Comparison of ENCODE assay signal across 9 mouse cellular contexts in genomic region chr2:157058342-157058998, GRCm38 (mm10). TPM values are rescaled to one million over a fixed set of nuclear protein-coding genes. Genes with fewer than 3 reads are reported as not detected.
DNase-seq lines count a peak whose midpoint lies in the region; ATAC-seq and TF ChIP-seq lines count a peak whose summit lies in the region.
"Had no signal": no experiment of that assay in that cellular context is flagged by ENCODE, and none has a peak within 500 bp of the region (broad histone marks: within the 10 kb centered on the region; RNA-seq: fewer than 3 reads in every experiment).

No protein-coding gene starts in this region.

- WGBS in forebrain, embryonic 12.5 days, result 4% methylated on average over 18 of the region's 18 CpGs
- WGBS in hindbrain, embryonic 10.5 days, result 12% methylated on average over 18 of the region's 18 CpGs
- WGBS in stomach, embryonic 16.5 days, result 11% methylated on average over 18 of the region's 18 CpGs

- peak; percentile 73 to 83 for DNase-seq in urinary bladder, postnatal 4 days (ENCODE audit: low spot score in 2 of 2)
- no peak for DNase-seq in urinary bladder, postnatal 10 days (ENCODE audit: low spot score)
- peak; percentile 87 for DNase-seq in hindbrain, embryonic 10.5 days (ENCODE audit: low spot score)
- DNase-seq in left cerebral cortex, adult 2 months (ENCODE audit: extremely low spot score in 1 of 2, low spot score in 2 of 2), result peak; percentile 66 to 81
- peak; percentile 83 for DNase-seq in mesoderm, embryonic 11.5 days (ENCODE audit: low read depth, low spot score)
- DNase-seq in B cell, adult 2 months, result no peak

- ATAC-seq in forebrain, embryonic 12.5 days (ENCODE audit: low FRiP score), result peak; percentile 93
- peak; percentile 90 for ATAC-seq in stomach, embryonic 16.5 days (ENCODE audit: insufficient read depth, low FRiP score)

- no peaks in the 10 kb centered on the region for H3K27me3 ChIP-seq in forebrain, embryonic 12.5 days
- H3K27me3 ChIP-seq in hindbrain, embryonic 10.5 days (ENCODE audit: insufficient read depth, poor library complexity, severe bottlenecking), result no peaks in the 10 kb centered on the region
- no peaks in the 10 kb centered on the region for H3K27me3 ChIP-seq in stomach, embryonic 16.5 days (ENCODE audit: control insufficient read depth, insufficient read depth, low read length)

- H3K9me3 ChIP-seq in forebrain, embryonic 12.5 days, result no peaks in the 10 kb centered on the region
- no peaks in the 10 kb centered on the region for H3K9me3 ChIP-seq in hindbrain, embryonic 10.5 days
- no peaks in the 10 kb centered on the region for H3K9me3 ChIP-seq in stomach, embryonic 16.5 days (replicated peaks; ENCODE audit: control insufficient read depth, low read length)

- peak overlapping the region; percentile 19 for H3K4me3 ChIP-seq in forebrain, embryonic 12.5 days (replicated peaks)
- H3K4me3 ChIP-seq in hindbrain, embryonic 10.5 days, result peak overlapping the region; percentile 36
- H3K4me3 ChIP-seq in left cerebral cortex, adult 2 months, result peak overlapping the region; percentile 0; the same call in 1 of the 2 replicates
- peak overlapping the region; percentile 26; the same call in 1 of the 2 replicates for H3K4me3 ChIP-seq in stomach, embryonic 16.5 days (replicated peaks; ENCODE audit: low read length)

- H3K4me1 ChIP-seq in forebrain, embryonic 12.5 days, result peaks cover 42% of the 10 kb centered on the region
- peaks cover 48% of the 10 kb centered on the region for H3K4me1 ChIP-seq in hindbrain, embryonic 10.5 days (replicated peaks)
- H3K4me1 ChIP-seq in stomach, embryonic 16.5 days (ENCODE audit: control insufficient read depth, insufficient read depth, low read length), result peaks cover 31% of the 10 kb centered on the region

- intact Hi-C loops in left cerebral cortex, adult 2 months (cut with DNase I), result loop anchor here (2.0 kb wide), 1 partner anchor 18 kb away; no protein-coding TSS in a partner anchor

- no peak for TF ChIP-seq CTCF in left cerebral cortex, adult 2 months (IDR thresholded peaks at IDR 0.05)

- peak overlapping the region; percentile 48 for H3K4me2 ChIP-seq in forebrain, embryonic 12.5 days
- peak overlapping the region; percentile 47 for H3K4me2 ChIP-seq in stomach, embryonic 16.5 days (ENCODE audit: low read depth, low read length)

- H3K27ac ChIP-seq in forebrain, embryonic 12.5 days, result peak overlapping the region; percentile 94
- peak overlapping the region; percentile 93 for H3K27ac ChIP-seq in hindbrain, embryonic 10.5 days
- peak overlapping the region; percentile 80 for H3K27ac ChIP-seq in left cerebral cortex, adult 2 months
- H3K27ac ChIP-seq in stomach, embryonic 16.5 days (ENCODE audit: low read length), result peak overlapping the region; percentile 81

- H3K9ac ChIP-seq in forebrain, embryonic 12.5 days, result peak overlapping the region; percentile 47; the same call in 1 of the 2 replicates
- peak overlapping the region; percentile 62 for H3K9ac ChIP-seq in stomach, embryonic 16.5 days (ENCODE audit: low read length)

- peaks cover 53% of the 10 kb centered on the region for H3K36me3 ChIP-seq in forebrain, embryonic 12.5 days (replicated peaks)
- H3K36me3 ChIP-seq in hindbrain, embryonic 10.5 days, result peaks cover 80% of the 10 kb centered on the region
- H3K36me3 ChIP-seq in stomach, embryonic 16.5 days (ENCODE audit: control insufficient read depth, insufficient read depth, low read length), result 0 out of 2 replicates have a peak, but pooled peaks cover 5% of the 10 kb centered on the region

RNA-seq across cellular contexts. Expression of gene Soga1, which starts 20.6 kb away (rescaled TPM):
- polyA plus RNA-seq in forebrain, embryonic 12.5 days (2016; fragmentation: Nextera tagmentation; extraction: Ambion mirVana), result 6.0 and 7.4 TPM in 2 replicates
- 3.7 and 4.0 TPM in 2 replicates for polyA plus RNA-seq in hindbrain, embryonic 10.5 days (2016; fragmentation: Nextera tagmentation; extraction: Ambion mirVana)
- total RNA-seq in left cerebral cortex, adult 2 months (2021), result 10 to 100 TPM; 20.2 to 25.1 TPM
- 2.1 and 2.6 TPM in 2 replicates for polyA plus RNA-seq in stomach, embryonic 16.5 days (2015; fragmentation: Nextera tagmentation; extraction: Ambion mirVana)

RNA-seq across cellular contexts. Expression of gene Tldc2, which starts 28.4 kb away (rescaled TPM):
- polyA plus RNA-seq in forebrain, embryonic 12.5 days (2016; fragmentation: Nextera tagmentation; extraction: Ambion mirVana), result not detected in 2 replicates
- not detected in 2 replicates for polyA plus RNA-seq in hindbrain, embryonic 10.5 days (2016; fragmentation: Nextera tagmentation; extraction: Ambion mirVana)
- not detected for total RNA-seq in left cerebral cortex, adult 2 months (2021)
- not detected in 2 replicates for polyA plus RNA-seq in stomach, embryonic 16.5 days (2015; fragmentation: Nextera tagmentation; extraction: Ambion mirVana)
- total RNA-seq: adrenal gland, postnatal 36 days had no signal

RNA-seq across cellular contexts. Expression of gene Dsn1, which starts 51.5 kb away (rescaled TPM):
- 53.4 and 53.7 TPM in 2 replicates for polyA plus RNA-seq in forebrain, embryonic 12.5 days (2016; fragmentation: Nextera tagmentation; extraction: Ambion mirVana)
- 44.1 and 51.2 TPM in 2 replicates for polyA plus RNA-seq in hindbrain, embryonic 10.5 days (2016; fragmentation: Nextera tagmentation; extraction: Ambion mirVana)
- total RNA-seq in left cerebral cortex, adult 2 months (2021), result 1 to 10 TPM; 5.8 to 6.3 TPM
- polyA plus RNA-seq in stomach, embryonic 16.5 days (2015; fragmentation: Nextera tagmentation; extraction: Ambion mirVana), result 28.5 and 28.6 TPM in 2 replicates

Comparison
In these comparisons a context has a peak if more than half of its experiments do, and no peak if none do; other contexts are left out.
1. DNase-seq: peak in urinary bladder, postnatal 4 days (2 of 2), hindbrain, embryonic 10.5 days (single experiment), left cerebral cortex, adult 2 months (2 of 2) and mesoderm, embryonic 11.5 days (single experiment); none in urinary bladder, postnatal 10 days (single experiment) and B cell, adult 2 months (0 of 2).
2. Peak in every context shown above with its lines, with median percentiles within 50 percentile points of each other: H3K27ac ChIP-seq and H3K4me3 ChIP-seq.